Mouse (Mus musculus) lung, postnatal 0 days (tissue): ENCODE data around the gene Iqgap2.

Experiments
- CTCF ChIP-seq: IDR thresholded peaks from 2 replicates; pipeline ENCODE4 v1.5.1; 2016; ENCODE audit warnings: antibody characterized with exemption, mild to moderate bottlenecking
- EP300 ChIP-seq: IDR thresholded peaks from 2 replicates; pipeline ENCODE4 v1.6.1; 2016; ENCODE audit warnings: antibody characterized with exemption, mild to moderate bottlenecking, control low read depth

DNA sequence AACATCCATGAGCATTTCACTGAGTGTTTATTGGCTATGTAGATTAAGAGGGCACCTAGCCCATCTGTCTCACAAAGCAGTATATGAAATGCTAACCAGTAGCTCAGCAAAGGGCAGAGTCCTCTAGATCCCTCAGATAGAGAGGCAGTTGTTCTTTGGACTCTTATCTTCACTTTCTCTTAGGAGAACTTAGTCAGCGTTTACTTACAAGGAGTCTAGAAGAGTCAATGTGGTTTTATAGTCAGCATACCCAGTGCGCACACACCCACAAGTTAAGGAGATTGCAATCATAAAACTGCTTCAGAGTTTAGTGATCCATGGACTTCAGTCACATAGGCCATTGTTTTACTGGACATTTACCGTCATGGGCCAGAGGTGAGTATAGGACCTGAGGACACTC, 54.8 kb downstream of the Iqgap2 start:
- no peak for TF ChIP-seq CTCF
- no peak for TF ChIP-seq EP300
